Mouse (Mus musculus): ENCODE data around the gene Scand1. TPM values are rescaled to one million over a fixed set of nuclear protein-coding genes. Genes with fewer than 3 reads are reported as not detected.
A peak's percentile ranks its signal among the peaks of the same experiment; 100 is the strongest.

Gene Scand1
- 102 and 123 TPM in 2 replicates for total RNA-seq (2021)
- long read RNA-seq, transcript Scand1-201 (2 exons, 759 nt): major isoform, 23 of 51 reads
- long read RNA-seq, partial matches to known transcripts: 28 of 51 reads
- long read RNA-seq, other reads (novel, unspliced or antisense): 0 of 51 reads

- DNase-seq: peak; percentile 81
Observed at GRCm38 (mm10) chr2:156312297-156312897, at the start of gene Scand1, which contains the start of gene Cnbd2. Gene Scand1, minus strand, starts transcription at chr2:156312704. Gene Cnbd2, plus strand, starts transcription at chr2:156312299.

GRCm38 (mm10) chr2:156356031-156356430 is 43.5 kb upstream of the Scand1 start:
- DNase-seq: no peak

- DNase-seq: no peak
Observed at GRCm38 (mm10) chr2:156353265-156353692, 40.8 kb upstream of the Scand1 start.

GRCm38 (mm10) chr2:156352413-156353165 is 40.1 kb upstream of the Scand1 start:
- no peak for DNase-seq

GRCm38 (mm10) chr2:156351243-156351642 is 38.7 kb upstream of the Scand1 start:
- DNase-seq: no peak

GRCm38 (mm10) chr2:156349286-156349848 is 36.9 kb upstream of the Scand1 start:
- DNase-seq: no peak

GRCm38 (mm10) chr2:156348812-156349211 is 36.3 kb upstream of the Scand1 start:
- no peak for DNase-seq

GRCm38 (mm10) chr2:156344775-156345532 is 32.5 kb upstream of the Scand1 start:
- peak; percentile 24 for DNase-seq

- no peak for DNase-seq
Observed at GRCm38 (mm10) chr2:156340078-156340477, 27.6 kb upstream of the Scand1 start.

- DNase-seq: no peak
Observed at GRCm38 (mm10) chr2:156331446-156331965, 19.0 kb upstream of the Scand1 start.

GRCm38 (mm10) chr2:156330681-156331080 is 18.2 kb upstream of the Scand1 start:
- no peak for DNase-seq

GRCm38 (mm10) chr2:156324681-156325080 is 12.2 kb upstream of the Scand1 start:
- no peak for DNase-seq

- DNase-seq: no peak
Observed at GRCm38 (mm10) chr2:156324116-156324588, 11.6 kb upstream of the Scand1 start.

GRCm38 (mm10) chr2:156321538-156321937 is 9.0 kb upstream of the Scand1 start:
- no peak for DNase-seq

- DNase-seq: no peak
Observed at GRCm38 (mm10) chr2:156318491-156318890, 6.0 kb upstream of the Scand1 start.

- DNase-seq: no peak
Observed at GRCm38 (mm10) chr2:156314811-156315210, 2.3 kb upstream of the Scand1 start.

GRCm38 (mm10) chr2:156313153-156313552 is 649 bp upstream of the Scand1 start:
- no peak for DNase-seq

- DNase-seq: peak; percentile 76
Observed at GRCm38 (mm10) chr2:156311841-156312291, 638 bp downstream of the Scand1 start.

- no peak for DNase-seq
Observed at GRCm38 (mm10) chr2:156311441-156311840, 1.1 kb downstream of the Scand1 start.

GRCm38 (mm10) chr2:156310945-156311344 is 1.6 kb downstream of the Scand1 start:
- no peak for DNase-seq

GRCm38 (mm10) chr2:156310455-156310854 is 2.0 kb downstream of the Scand1 start:
- DNase-seq: no peak

- DNase-seq: no peak
Observed at GRCm38 (mm10) chr2:156309948-156310347, 2.6 kb downstream of the Scand1 start.
